Mouse (Mus musculus) small intestine, adult 2 months (tissue): ENCODE data around the gene Atp5j.

Experiments used
- CTCF ChIP-seq: fragments of 200-500 bp; IDR thresholded peaks from 2 replicates; pipeline ENCODE4 v1.5.1; 2012; ENCODE audit warnings: low read depth, mild to moderate bottlenecking, control low read depth, inconsistent platforms, low read length, moderate library complexity, mixed read lengths; ENCODE audit not compliant: insufficient replicate concordance, insufficient read length; ENCODE audit errors: extremely low read depth
- POLR2A ChIP-seq: fragments of 200-500 bp; IDR thresholded peaks from 2 replicates; pipeline ENCODE4 v1.6.1; 2012; ENCODE audit warnings: low read depth, mild to moderate bottlenecking, control low read depth, inconsistent platforms, low read length, moderate library complexity

DNA sequence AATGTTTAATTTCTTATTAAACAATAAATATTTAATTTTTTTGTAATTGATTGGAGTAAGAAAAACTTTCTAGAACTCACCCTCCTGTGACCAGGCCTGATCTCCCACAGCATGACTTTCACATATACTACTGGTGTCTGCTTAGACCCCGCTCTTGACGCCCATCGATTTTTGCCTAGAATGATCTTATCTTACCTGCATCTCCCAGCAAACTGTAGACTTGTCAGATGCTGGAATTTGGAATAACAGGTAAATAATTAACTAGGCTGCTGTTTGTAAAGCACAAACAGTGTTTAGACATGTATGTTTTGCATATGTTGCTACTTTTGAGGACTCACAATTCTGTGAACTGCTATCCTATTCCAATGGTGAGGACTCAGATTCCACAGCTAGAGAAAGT lies 29.2 kb downstream of the Atp5j start:
- TF ChIP-seq CTCF (no peak), POLR2A (no peak)
